Mouse (Mus musculus) midbrain, embryonic 13.5 days (tissue): ENCODE data around the gene Smad6. TPM values are rescaled to one million over a fixed set of nuclear protein-coding genes. Genes with fewer than 3 reads are reported as not detected.
A peak's percentile ranks its signal among the peaks of the same experiment; 100 is the strongest.

Experiments used
- ATAC-seq: fragments of 200-750 bp; cut with Nextera tagmentation; 2 replicates; pipeline ENCODE4 v1.8.0; 2017; ENCODE audit warnings: mild to moderate bottlenecking, moderate TSS enrichment, moderate library complexity
- H3K27ac ChIP-seq: fragments of 300-500 bp; sonication (generic); 2 replicates; pipeline ENCODE4 v1.5.1; 2015; ENCODE audit warnings: inconsistent platforms, mild to moderate bottlenecking, moderate library complexity
- H3K27me3 ChIP-seq: fragments of 300-500 bp; sonication (generic); 2 replicates; pipeline ENCODE4 v1.6.1; 2015; ENCODE audit warnings: mild to moderate bottlenecking, inconsistent platforms
- H3K36me3 ChIP-seq: fragments of 300-500 bp; sonication (generic); 2 replicates; pipeline ENCODE4 v1.6.1; 2015; ENCODE audit warnings: mild to moderate bottlenecking, inconsistent platforms
- H3K4me1 ChIP-seq: fragments of 300-500 bp; sonication (generic); replicated peaks from 2 replicates; pipeline ENCODE4 v1.6.1; 2015; ENCODE audit warnings: inconsistent platforms
- H3K4me2 ChIP-seq: fragments of 300-500 bp; sonication (generic); replicated peaks from 2 replicates; pipeline ENCODE4 v1.6.1; 2015; ENCODE audit warnings: moderate library complexity, mild to moderate bottlenecking, inconsistent platforms
- H3K4me3 ChIP-seq: fragments of 300-500 bp; sonication (generic); replicated peaks from 2 replicates; pipeline ENCODE4 v1.5.1; 2015; ENCODE audit warnings: mild to moderate bottlenecking, inconsistent platforms
- H3K9ac ChIP-seq: fragments of 300-500 bp; sonication (generic); replicated peaks from 2 replicates; pipeline ENCODE4 v1.6.1; 2015; ENCODE audit warnings: mild to moderate bottlenecking, inconsistent platforms
- H3K9me3 ChIP-seq: fragments of 300-500 bp; sonication (generic); 2 replicates; pipeline ENCODE4 v1.6.1; 2016; ENCODE audit warnings: mild to moderate bottlenecking, inconsistent platforms
- WGBS: fragments of 180-500 bp; shearing (Covaris S2); methylation state at CpG from one replicate; pipeline ENCODE4 v1.1.7; 2015; 5-methylcytosine and 5-hydroxymethylcytosine counted together
- polyA plus RNA-seq: library from polyadenylated mRNA; unstranded; fragments of >200 nt; fragmentation: Nextera tagmentation; extraction: Ambion mirVana; gene quantifications from 2 replicates; pipeline ENCODE4 v1.2.1, GENCODE M21; 2015

Smad6 gene
- polyA plus RNA-seq, 1 experiment from 2014 or later = 2.4 TPM

GRCm38 (mm10) chr9:63953691-63954090 is 68.2 kb downstream of the Smad6 start:
- H3K4me1 ChIP-seq = peaks cover 8% of the 10 kb centered on the region
- H3K27ac ChIP-seq = no peak overlapping the region
- H3K9me3 ChIP-seq = no peaks in the 10 kb centered on the region
- H3K27me3 ChIP-seq = peaks cover 3% of the 10 kb centered on the region; the same call in 1 of the 2 replicates
- peak; percentile 49; the same call in 1 of the 2 replicates for ATAC-seq
- H3K4me3 ChIP-seq = peak overlapping the region; percentile 24
- WGBS = 38% methylated on average over 35 of the region's 35 CpGs
- H3K9ac ChIP-seq = peak overlapping the region; percentile 36; the same call in 1 of the 2 replicates
- H3K36me3 ChIP-seq = no peaks in the 10 kb centered on the region
- peak overlapping the region; percentile 42 for H3K4me2 ChIP-seq

- no peak overlapping the region for H3K4me2 ChIP-seq
- no peaks in the 10 kb centered on the region; the same call in 1 of the 2 replicates for H3K4me1 ChIP-seq
- no peak overlapping the region for H3K27ac ChIP-seq
- H3K9me3 ChIP-seq = no peaks in the 10 kb centered on the region
- WGBS = 93% methylated on average over 2 of the region's 2 CpGs
- H3K9ac ChIP-seq = no peak overlapping the region
- peaks cover 3% of the 10 kb centered on the region; the same call in 1 of the 2 replicates for H3K27me3 ChIP-seq
- H3K4me3 ChIP-seq = no peak overlapping the region
- no peak for ATAC-seq
- no peaks in the 10 kb centered on the region for H3K36me3 ChIP-seq
These were observed 69.3 kb downstream of the Smad6 start for GRCm38 (mm10) chr9:63952591-63952990.

DNA sequence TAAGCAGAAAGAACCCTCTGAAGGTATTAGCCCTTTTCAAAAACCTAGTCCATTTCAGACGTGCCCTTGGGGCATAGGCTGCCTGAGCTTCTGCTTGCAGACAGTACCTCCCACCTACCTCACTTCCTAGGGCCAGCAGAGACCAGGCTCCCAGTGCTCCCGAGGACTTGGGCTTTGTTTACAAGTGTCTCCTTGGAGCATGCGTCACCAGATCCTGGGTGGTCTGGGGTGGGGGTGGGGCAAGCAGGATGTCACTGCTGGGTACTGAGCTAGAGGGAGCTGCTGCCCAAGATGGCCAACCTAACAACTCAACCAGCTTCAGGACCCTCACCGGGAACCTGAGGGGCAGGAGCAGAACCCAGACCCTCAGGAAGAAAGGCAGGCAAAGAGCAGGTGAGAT is 71.5 kb downstream of the Smad6 start:
- H3K36me3 ChIP-seq = no peaks in the 10 kb centered on the region
- H3K27me3 ChIP-seq = no peaks in the 10 kb centered on the region; the same call in 1 of the 2 replicates
- no peak overlapping the region for H3K9ac ChIP-seq
- 0 out of 2 replicates have a peak, but pooled peaks have one; percentile 17 for ATAC-seq
- H3K9me3 ChIP-seq = no peaks in the 10 kb centered on the region
- H3K4me3 ChIP-seq = no peak overlapping the region
- H3K4me2 ChIP-seq = no peak overlapping the region
- WGBS = 30% methylated on average over 4 of the region's 4 CpGs
- no peaks in the 10 kb centered on the region for H3K4me1 ChIP-seq
- no peak overlapping the region for H3K27ac ChIP-seq

DNA sequence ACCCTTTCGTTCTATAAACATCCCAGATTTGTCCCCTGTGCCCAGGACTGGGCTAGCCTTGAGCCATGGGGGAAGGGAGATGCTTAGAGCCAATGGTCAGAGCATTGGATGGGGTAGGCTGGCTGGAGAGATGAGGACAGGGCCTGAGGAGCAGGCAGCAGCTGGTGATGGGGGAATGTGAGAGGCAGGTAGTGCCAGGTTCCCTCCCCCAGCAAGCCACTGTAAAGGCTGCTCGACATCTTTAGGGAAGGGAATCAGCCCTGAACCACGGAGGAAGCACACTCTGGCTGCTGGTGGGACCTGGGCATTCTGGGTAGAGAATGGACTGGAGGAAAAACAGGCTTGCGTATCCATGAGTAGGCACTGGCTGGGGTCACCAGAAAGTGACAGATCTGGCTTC is 72.5 kb downstream of the Smad6 start:
- no peaks in the 10 kb centered on the region; the same call in 1 of the 2 replicates for H3K27me3 ChIP-seq
- H3K4me3 ChIP-seq = no peak overlapping the region
- no peak overlapping the region for H3K27ac ChIP-seq
- H3K9ac ChIP-seq = no peak overlapping the region
- ATAC-seq = no peak
- H3K36me3 ChIP-seq = no peaks in the 10 kb centered on the region
- no peaks in the 10 kb centered on the region for H3K4me1 ChIP-seq
- WGBS = 79% methylated on average over 4 of the region's 4 CpGs
- H3K9me3 ChIP-seq = no peaks in the 10 kb centered on the region
- no peak overlapping the region for H3K4me2 ChIP-seq

GRCm38 (mm10) chr9:63942608-63942982 is 79.3 kb downstream of the Smad6 start:
- H3K36me3 ChIP-seq = no peaks in the 10 kb centered on the region
- H3K4me2 ChIP-seq = no peak overlapping the region
- no peaks in the 10 kb centered on the region for H3K27me3 ChIP-seq
- no peak overlapping the region for H3K9ac ChIP-seq
- WGBS = 70% methylated on average over 2 of the region's 2 CpGs
- no peak overlapping the region for H3K4me3 ChIP-seq
- peak overlapping the region; percentile 71; the same call in 1 of the 2 replicates for H3K27ac ChIP-seq
- no peaks in the 10 kb centered on the region for H3K9me3 ChIP-seq
- peaks cover 17% of the 10 kb centered on the region for H3K4me1 ChIP-seq
- ATAC-seq = 0 out of 2 replicates have a peak, but pooled peaks have one; percentile 14

- Histone ChIP-seq H3K4me1 (peaks cover 17% of the 10 kb centered on the region), H3K9ac (0 out of 2 replicates have a peak overlapping the region, but pooled peaks have one; percentile 28), H3K4me2 (no peak overlapping the region), H3K9me3 (no peaks in the 10 kb centered on the region), H3K4me3 (no peak overlapping the region), H3K36me3 (no peaks in the 10 kb centered on the region), H3K27me3 (no peaks in the 10 kb centered on the region), H3K27ac (peak overlapping the region; percentile 71)
- ATAC-seq = peak; percentile 48; the same call in 1 of the 2 replicates
- 74% methylated on average over 12 of the region's 12 CpGs for WGBS
These were observed 79.9 kb downstream of the Smad6 start for GRCm38 (mm10) chr9:63941747-63942607.

GRCm38 (mm10) chr9:63936256-63936655 is 85.6 kb downstream of the Smad6 start:
- Histone ChIP-seq H3K4me2 (no peak overlapping the region), H3K9ac (no peak overlapping the region), H3K27me3 (no peaks in the 10 kb centered on the region), H3K4me3 (no peak overlapping the region), H3K9me3 (no peaks in the 10 kb centered on the region), H3K27ac (no peak overlapping the region), H3K36me3 (no peaks in the 10 kb centered on the region), H3K4me1 (no peaks in the 10 kb centered on the region)
- 86% methylated on average over 5 of the region's 5 CpGs for WGBS
- no peak for ATAC-seq

DNA sequence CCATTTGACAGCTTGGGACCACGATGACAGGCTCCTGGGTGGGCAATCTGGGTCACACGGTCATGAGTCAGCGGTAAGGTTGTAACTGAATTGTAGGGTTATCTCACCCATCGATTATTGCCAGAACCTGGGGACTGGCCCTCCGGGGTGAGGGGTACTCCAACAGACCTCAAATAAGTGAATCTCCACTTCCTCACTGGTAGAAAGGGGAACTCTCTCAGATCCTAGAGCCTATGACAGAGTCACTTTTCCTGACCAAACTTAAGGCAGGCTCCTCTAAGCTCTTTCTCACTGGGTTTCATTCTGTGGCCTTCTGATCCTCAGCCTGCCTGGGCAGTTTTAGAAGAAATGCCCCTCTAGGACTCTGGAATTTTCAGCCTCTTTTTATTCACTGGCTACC is 88.8 kb downstream of the Smad6 start:
- Histone ChIP-seq H3K9me3 (no peaks in the 10 kb centered on the region), H3K27me3 (peaks cover 8% of the 10 kb centered on the region), H3K27ac (no peak overlapping the region), H3K4me2 (no peak overlapping the region), H3K9ac (no peak overlapping the region), H3K36me3 (no peaks in the 10 kb centered on the region), H3K4me1 (peaks cover under 1% of the 10 kb centered on the region; the same call in 1 of the 2 replicates), H3K4me3 (no peak overlapping the region)
- WGBS = 77% methylated on average over 5 of the region's 5 CpGs
- ATAC-seq = no peak

DNA sequence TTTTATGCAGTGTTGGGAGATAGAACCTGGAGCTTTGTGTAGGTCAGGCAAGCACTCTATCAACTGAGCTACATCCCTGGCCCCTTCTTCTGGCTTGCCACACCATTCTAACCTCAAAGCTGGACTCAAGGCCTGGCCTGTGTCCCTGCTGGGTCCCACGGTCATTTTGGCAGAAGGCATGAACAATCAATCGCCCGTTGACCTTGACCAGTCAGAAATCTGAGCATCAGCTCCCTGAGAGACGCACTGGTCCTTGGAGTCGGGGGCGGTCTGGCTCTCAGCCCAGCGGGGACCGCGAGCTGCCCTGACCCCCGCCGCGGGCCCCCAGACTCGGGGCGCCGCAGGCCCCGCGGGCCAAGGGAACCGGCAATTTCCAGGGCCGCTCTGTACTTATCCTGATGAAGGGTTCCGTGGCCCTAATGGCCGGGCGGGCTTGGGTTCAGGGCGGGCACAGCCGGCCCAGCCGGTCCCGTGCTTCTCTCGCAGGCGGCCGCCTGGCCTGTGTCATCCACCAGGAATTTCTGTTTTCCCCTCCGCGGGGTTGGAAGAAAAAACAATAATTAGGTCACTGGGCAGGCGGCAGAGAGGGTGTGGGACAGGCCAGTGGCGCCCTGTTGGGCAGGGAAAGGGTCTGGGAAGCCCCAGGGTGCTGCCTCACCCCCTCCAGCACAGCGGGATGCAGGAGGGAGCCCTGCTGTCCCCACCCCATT is 94.4 kb downstream of the Smad6 start:
- H3K4me2 ChIP-seq = peak overlapping the region; percentile 59
- no peaks in the 10 kb centered on the region for H3K36me3 ChIP-seq
- no peak overlapping the region for H3K27ac ChIP-seq
- ATAC-seq = peak; percentile 27; the same call in 1 of the 2 replicates
- peak overlapping the region; percentile 27 for H3K4me3 ChIP-seq
- peak overlapping the region; percentile 62 for H3K9ac ChIP-seq
- peaks cover 17% of the 10 kb centered on the region for H3K4me1 ChIP-seq
- H3K27me3 ChIP-seq = peaks cover 25% of the 10 kb centered on the region
- 5% methylated on average over 34 of the region's 34 CpGs for WGBS
- H3K9me3 ChIP-seq = no peaks in the 10 kb centered on the region

DNA sequence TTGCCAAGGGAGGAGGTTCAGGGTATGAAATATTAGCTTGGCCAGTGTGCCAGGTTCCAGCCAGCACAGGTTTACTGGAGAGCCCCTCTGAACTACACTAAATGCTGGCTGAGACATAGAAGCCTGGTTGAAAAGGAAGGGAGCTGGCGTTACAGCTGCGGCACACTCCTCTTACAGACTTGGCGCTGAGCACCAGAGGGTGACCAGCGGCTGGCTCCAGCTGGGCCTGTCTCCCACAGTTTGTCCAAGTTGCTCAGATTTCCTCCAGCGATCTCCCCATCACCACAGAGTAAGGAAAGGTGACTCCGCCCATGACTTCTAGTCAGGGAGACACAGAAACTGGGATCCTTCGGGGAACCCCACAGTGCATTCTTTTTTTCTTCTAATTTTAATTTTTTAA is 95.5 kb downstream of the Smad6 start:
- Histone ChIP-seq H3K36me3 (no peaks in the 10 kb centered on the region), H3K4me3 (no peak overlapping the region), H3K9ac (no peak overlapping the region), H3K4me1 (peaks cover 17% of the 10 kb centered on the region), H3K4me2 (no peak overlapping the region), H3K9me3 (peaks cover 4% of the 10 kb centered on the region; the same call in 1 of the 2 replicates), H3K27me3 (peaks cover 25% of the 10 kb centered on the region), H3K27ac (no peak overlapping the region)
- WGBS = 78% methylated on average over 7 of the region's 7 CpGs
- no peak for ATAC-seq

DNA sequence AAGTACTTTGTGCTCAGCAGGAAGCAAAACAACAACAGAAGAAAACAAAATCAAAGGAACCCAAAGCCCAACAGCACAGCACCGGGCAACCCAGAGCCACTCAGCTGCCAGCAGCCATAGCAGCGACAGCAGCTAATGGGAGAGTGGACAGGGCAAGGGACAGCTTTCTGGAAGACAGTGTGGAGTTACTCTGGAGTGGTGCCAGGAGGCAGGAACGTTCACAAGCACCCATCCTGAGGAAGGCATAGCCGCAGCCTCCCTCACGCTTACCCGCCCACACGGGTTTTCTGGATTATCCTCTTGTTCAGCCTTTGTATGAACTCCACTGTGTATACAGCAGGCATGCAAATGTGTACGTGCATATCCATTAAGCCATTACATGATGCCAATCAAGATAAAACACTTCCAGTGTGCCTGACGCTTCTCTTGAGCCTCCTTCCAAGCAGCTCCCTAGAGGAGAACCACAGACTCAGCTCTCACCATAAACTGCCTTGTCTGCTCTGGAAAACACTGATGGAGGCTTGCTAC is 98.6 kb downstream of the Smad6 start:
- no peak overlapping the region for H3K4me2 ChIP-seq
- peaks cover 18% of the 10 kb centered on the region for H3K27me3 ChIP-seq
- H3K9me3 ChIP-seq = peaks cover 4% of the 10 kb centered on the region; the same call in 1 of the 2 replicates
- no peaks in the 10 kb centered on the region for H3K36me3 ChIP-seq
- H3K4me1 ChIP-seq = peaks cover 17% of the 10 kb centered on the region
- no peak overlapping the region for H3K9ac ChIP-seq
- H3K4me3 ChIP-seq = no peak overlapping the region
- 50% methylated on average over 9 of the region's 9 CpGs for WGBS
- H3K27ac ChIP-seq = no peak overlapping the region
- ATAC-seq = peak; percentile 17; the same call in 1 of the 2 replicates
